Mouse (Mus musculus) embryonic facial prominence, embryonic 12.5 days (tissue): ENCODE measurements around the gene Cadm1. TPM values are rescaled to one million over a fixed set of nuclear protein-coding genes. Genes with fewer than 3 reads are reported as not detected.

Experiments used
- ATAC-seq: fragments of 200-750 bp; cut with Nextera tagmentation; 2 replicates; pipeline ENCODE4 v1.8.0; 2017; ENCODE audit not compliant: insufficient number of reproducible peaks, insufficient read depth, low FRiP score, low TSS enrichment
- H3K27ac ChIP-seq: fragments of 300-500 bp; sonication (generic); 2 replicates; pipeline ENCODE4 v1.5.1; 2016; ENCODE audit warnings: mild to moderate bottlenecking
- H3K27me3 ChIP-seq: fragments of 300-500 bp; sonication (generic); 2 replicates; pipeline ENCODE4 v1.6.1; 2016; ENCODE audit warnings: mild to moderate bottlenecking, moderate library complexity
- H3K36me3 ChIP-seq: fragments of 300-500 bp; sonication (generic); 2 replicates; pipeline ENCODE4 v1.6.1; 2016; ENCODE audit warnings: mild to moderate bottlenecking
- H3K4me1 ChIP-seq: fragments of 300-500 bp; sonication (generic); 2 replicates; pipeline ENCODE4 v1.6.1; 2016
- H3K4me2 ChIP-seq: fragments of 300-500 bp; sonication (generic); replicated peaks from 2 replicates; pipeline ENCODE4 v1.6.1; 2016; ENCODE audit warnings: mild to moderate bottlenecking, moderate library complexity
- H3K4me3 ChIP-seq: fragments of 300-500 bp; sonication (generic); 2 replicates; pipeline ENCODE4 v1.5.1; 2016; ENCODE audit warnings: mild to moderate bottlenecking
- H3K9ac ChIP-seq: fragments of 300-500 bp; sonication (generic); 2 replicates; pipeline ENCODE4 v1.6.1; 2016; ENCODE audit warnings: mild to moderate bottlenecking, moderate library complexity
- H3K9me3 ChIP-seq: fragments of 300-500 bp; sonication (generic); 2 replicates; pipeline ENCODE4 v1.6.1; 2016; ENCODE audit warnings: mild to moderate bottlenecking, moderate library complexity
- WGBS: fragments of 180-500 bp; shearing (Covaris S2); methylation state at CpG from one replicate; pipeline ENCODE4 v1.1.7; 2016; 5-methylcytosine and 5-hydroxymethylcytosine counted together
- polyA plus RNA-seq: library from polyadenylated mRNA; unstranded; fragments of >200 nt; fragmentation: Nextera tagmentation; extraction: Ambion mirVana; gene quantifications from 2 replicates; pipeline ENCODE4 v1.2.1, GENCODE M21; 2016

Gene Cadm1
- polyA plus RNA-seq, 1 experiment from 2014 or later: 73.9 TPM

- H3K27me3 ChIP-seq: no peaks in the 10 kb centered on the region
- H3K4me3 ChIP-seq: no peak overlapping the region
- peaks cover 17% of the 10 kb centered on the region for H3K4me1 ChIP-seq
- no peaks in the 10 kb centered on the region for H3K36me3 ChIP-seq
- H3K9ac ChIP-seq: no peak overlapping the region
- H3K27ac ChIP-seq: no peak overlapping the region
- ATAC-seq: no peak
- WGBS: 69% methylated on average over 4 of the region's 4 CpGs
- no peaks in the 10 kb centered on the region for H3K9me3 ChIP-seq
- no peak overlapping the region for H3K4me2 ChIP-seq
These were observed 299.9 kb downstream of the Cadm1 start for GRCm38 (mm10) chr9:47829846-47830245.

GRCm38 (mm10) chr9:47831412-47831811 is 301.4 kb downstream of the Cadm1 start:
- H3K4me1 ChIP-seq: peaks cover 17% of the 10 kb centered on the region
- H3K27me3 ChIP-seq: no peaks in the 10 kb centered on the region
- no peaks in the 10 kb centered on the region for H3K9me3 ChIP-seq
- H3K9ac ChIP-seq: no peak overlapping the region
- H3K27ac ChIP-seq: no peak overlapping the region
- ATAC-seq: no peak
- H3K36me3 ChIP-seq: no peaks in the 10 kb centered on the region
- WGBS: 70% methylated on average over 4 of the region's 4 CpGs
- no peak overlapping the region for H3K4me2 ChIP-seq
- no peak overlapping the region for H3K4me3 ChIP-seq

GRCm38 (mm10) chr9:47838170-47838569 is 308.2 kb downstream of the Cadm1 start:
- no peak for ATAC-seq
- H3K4me3 ChIP-seq: no peak overlapping the region
- 22% methylated on average over 5 of the region's 8 CpGs for WGBS
- H3K4me1 ChIP-seq: peaks cover 19% of the 10 kb centered on the region; the same call in 1 of the 2 replicates
- no peak overlapping the region for H3K4me2 ChIP-seq
- no peak overlapping the region for H3K27ac ChIP-seq
- H3K9ac ChIP-seq: no peak overlapping the region
- no peaks in the 10 kb centered on the region for H3K9me3 ChIP-seq
- H3K27me3 ChIP-seq: 0 out of 2 replicates have a peak, but pooled peaks cover 2% of the 10 kb centered on the region
- H3K36me3 ChIP-seq: no peaks in the 10 kb centered on the region

- H3K27ac ChIP-seq: no peak overlapping the region; the same call in 1 of the 2 replicates
- 0 out of 2 replicates have a peak, but pooled peaks cover 2% of the 10 kb centered on the region for H3K27me3 ChIP-seq
- H3K4me2 ChIP-seq: no peak overlapping the region
- 29% methylated on average over 15 of the region's 15 CpGs for WGBS
- no peak overlapping the region for H3K4me3 ChIP-seq
- no peak for ATAC-seq
- no peak overlapping the region for H3K9ac ChIP-seq
- H3K36me3 ChIP-seq: no peaks in the 10 kb centered on the region
- no peaks in the 10 kb centered on the region for H3K9me3 ChIP-seq
- peaks cover 19% of the 10 kb centered on the region; the same call in 1 of the 2 replicates for H3K4me1 ChIP-seq
These were observed 309.1 kb downstream of the Cadm1 start for GRCm38 (mm10) chr9:47838890-47839691.

- no peak for ATAC-seq
- Histone ChIP-seq H3K4me1 (peaks cover 19% of the 10 kb centered on the region; the same call in 1 of the 2 replicates), H3K4me2 (no peak overlapping the region), H3K9ac (no peak overlapping the region), H3K27ac (no peak overlapping the region; the same call in 1 of the 2 replicates), H3K27me3 (0 out of 2 replicates have a peak, but pooled peaks cover 2% of the 10 kb centered on the region), H3K9me3 (no peaks in the 10 kb centered on the region), H3K36me3 (no peaks in the 10 kb centered on the region), H3K4me3 (no peak overlapping the region)
- 62% methylated on average over 10 of the region's 10 CpGs for whole genome bisulfite sequencing
These were observed 309.7 kb downstream of the Cadm1 start for GRCm38 (mm10) chr9:47839692-47840025.

- 80% methylated on average over 6 of the region's 6 CpGs for WGBS
- H3K27me3 ChIP-seq: 0 out of 2 replicates have a peak, but pooled peaks cover 2% of the 10 kb centered on the region
- H3K9ac ChIP-seq: no peak overlapping the region
- H3K27ac ChIP-seq: no peak overlapping the region
- H3K36me3 ChIP-seq: no peaks in the 10 kb centered on the region
- peaks cover 31% of the 10 kb centered on the region for H3K4me1 ChIP-seq
- no peaks in the 10 kb centered on the region for H3K9me3 ChIP-seq
- ATAC-seq: no peak
- no peak overlapping the region for H3K4me2 ChIP-seq
- no peak overlapping the region for H3K4me3 ChIP-seq
These were observed 313.4 kb downstream of the Cadm1 start for GRCm38 (mm10) chr9:47843328-47843727.

- peaks cover 20% of the 10 kb centered on the region for H3K4me1 ChIP-seq
- 0 out of 2 replicates have a peak, but pooled peaks cover 5% of the 10 kb centered on the region for H3K27me3 ChIP-seq
- no peaks in the 10 kb centered on the region for H3K9me3 ChIP-seq
- no peak overlapping the region for H3K4me2 ChIP-seq
- no peak overlapping the region for H3K27ac ChIP-seq
- ATAC-seq: no peak
- 60% methylated on average over 10 of the region's 10 CpGs for WGBS
- H3K4me3 ChIP-seq: no peak overlapping the region
- H3K9ac ChIP-seq: no peak overlapping the region
- H3K36me3 ChIP-seq: no peaks in the 10 kb centered on the region
These were observed 316.3 kb downstream of the Cadm1 start for GRCm38 (mm10) chr9:47846275-47846674.

GRCm38 (mm10) chr9:47846926-47847325 is 317.0 kb downstream of the Cadm1 start:
- Histone ChIP-seq H3K27me3 (0 out of 2 replicates have a peak, but pooled peaks cover 5% of the 10 kb centered on the region), H3K4me2 (no peak overlapping the region), H3K27ac (no peak overlapping the region), H3K4me3 (no peak overlapping the region), H3K9me3 (no peaks in the 10 kb centered on the region), H3K36me3 (no peaks in the 10 kb centered on the region), H3K9ac (no peak overlapping the region), H3K4me1 (peaks cover 20% of the 10 kb centered on the region)
- 81% methylated on average over 6 of the region's 6 CpGs for WGBS
- no peak for ATAC-seq

GRCm38 (mm10) chr9:47847797-47848196 is 317.8 kb downstream of the Cadm1 start:
- 8% methylated on average over 4 of the region's 4 CpGs for WGBS
- no peak for ATAC-seq
- Histone ChIP-seq H3K27me3 (0 out of 2 replicates have a peak, but pooled peaks cover 5% of the 10 kb centered on the region), H3K9me3 (no peaks in the 10 kb centered on the region), H3K4me3 (no peak overlapping the region), H3K9ac (no peak overlapping the region), H3K27ac (no peak overlapping the region), H3K4me1 (peaks cover 20% of the 10 kb centered on the region), H3K4me2 (no peak overlapping the region), H3K36me3 (no peaks in the 10 kb centered on the region)

- no peak overlapping the region for H3K9ac ChIP-seq
- no peaks in the 10 kb centered on the region for H3K36me3 ChIP-seq
- 41% methylated on average over 5 of the region's 5 CpGs for WGBS
- H3K4me3 ChIP-seq: no peak overlapping the region
- H3K4me2 ChIP-seq: no peak overlapping the region
- no peak overlapping the region for H3K27ac ChIP-seq
- H3K4me1 ChIP-seq: peaks cover 20% of the 10 kb centered on the region
- no peak for ATAC-seq
- no peaks in the 10 kb centered on the region for H3K9me3 ChIP-seq
- 0 out of 2 replicates have a peak, but pooled peaks cover 3% of the 10 kb centered on the region for H3K27me3 ChIP-seq
These were observed 318.8 kb downstream of the Cadm1 start for GRCm38 (mm10) chr9:47848745-47849144.

- H3K27ac ChIP-seq: no peak overlapping the region
- H3K4me2 ChIP-seq: no peak overlapping the region
- H3K27me3 ChIP-seq: no peaks in the 10 kb centered on the region
- H3K4me1 ChIP-seq: 0 out of 2 replicates have a peak, but pooled peaks cover 2% of the 10 kb centered on the region
- H3K4me3 ChIP-seq: no peak overlapping the region
- ATAC-seq: no peak
- no peaks in the 10 kb centered on the region for H3K9me3 ChIP-seq
- no peak overlapping the region for H3K9ac ChIP-seq
- 90% methylated on average over 8 of the region's 8 CpGs for WGBS
- H3K36me3 ChIP-seq: no peaks in the 10 kb centered on the region
These were observed 326.3 kb downstream of the Cadm1 start for GRCm38 (mm10) chr9:47856311-47856710.

GRCm38 (mm10) chr9:47857235-47857634 is 327.3 kb downstream of the Cadm1 start:
- H3K4me3 ChIP-seq: no peak overlapping the region
- no peak overlapping the region for H3K27ac ChIP-seq
- no peaks in the 10 kb centered on the region for H3K36me3 ChIP-seq
- no peaks in the 10 kb centered on the region for H3K9me3 ChIP-seq
- H3K9ac ChIP-seq: no peak overlapping the region
- peaks cover 9% of the 10 kb centered on the region; the same call in 1 of the 2 replicates for H3K4me1 ChIP-seq
- no peak overlapping the region for H3K4me2 ChIP-seq
- ATAC-seq: no peak
- 77% methylated on average over 7 of the region's 7 CpGs for WGBS
- no peaks in the 10 kb centered on the region for H3K27me3 ChIP-seq
